Mouse (Mus musculus): ENCODE results near the gene Manbal.
A peak's percentile ranks its signal among the peaks of the same experiment; 100 is the strongest.

Gene Manbal

DNA sequence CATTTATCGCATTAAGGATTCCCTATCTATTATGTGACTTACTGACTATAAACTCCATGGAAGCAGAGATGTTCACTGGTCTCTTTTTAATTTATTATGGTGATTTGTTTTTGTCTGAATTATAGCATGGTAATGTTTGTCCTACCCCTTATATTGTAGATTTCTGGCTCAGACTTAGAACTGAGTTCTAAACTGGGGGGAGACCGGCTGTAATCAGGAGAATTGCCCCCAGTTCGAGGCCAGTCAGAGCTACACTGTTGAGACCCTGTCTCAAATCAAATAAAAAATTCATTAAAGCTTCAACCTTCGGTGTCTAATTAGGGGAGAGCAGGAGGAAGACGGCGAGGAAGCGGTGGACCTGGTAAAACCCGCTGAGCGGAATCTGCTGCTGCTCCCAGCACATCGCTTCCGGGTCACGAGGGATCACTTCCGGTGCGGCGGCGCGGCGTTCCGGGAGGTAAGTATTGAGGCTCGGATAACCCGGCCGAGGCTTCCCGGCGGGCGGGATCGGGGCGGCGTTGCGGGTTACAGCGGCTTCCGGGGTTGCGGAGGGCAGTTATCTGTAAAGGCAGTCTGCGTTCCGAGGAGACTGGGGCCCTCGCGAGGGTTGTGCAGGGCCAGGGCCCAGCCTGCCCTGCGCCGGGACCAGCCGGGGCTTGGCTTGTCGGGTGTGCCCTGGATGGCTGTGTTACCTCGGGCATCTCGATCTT lies at the start of gene Manbal:
Manbal (plus strand) TSS at position 411 of the 710 bp plus-strand sequence.
- peak; percentile 94 for DNase-seq (ENCODE audit: low read depth, low spot score)

DNA sequence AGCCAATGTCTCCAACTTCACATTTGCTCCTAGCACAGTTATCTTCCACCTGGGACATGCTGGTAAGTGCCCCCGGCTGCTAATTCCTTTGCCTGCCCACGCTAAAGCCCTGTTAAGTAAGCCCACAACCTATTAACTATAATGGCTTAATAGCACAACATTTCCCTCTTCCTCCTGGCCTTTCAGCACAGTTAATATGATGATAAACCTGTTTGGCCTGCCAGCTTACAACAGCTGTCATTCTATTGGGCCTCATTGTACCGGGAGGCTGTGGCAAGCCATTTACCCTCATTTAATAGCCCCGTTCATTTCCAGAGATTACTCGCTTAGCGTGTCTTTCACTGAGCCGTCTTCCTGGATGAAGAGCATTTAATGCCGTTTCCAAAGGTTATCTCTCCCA lies 47.3 kb upstream of the Manbal start:
- DNase-seq (ENCODE audit: low read depth, low spot score): no peak

DNA sequence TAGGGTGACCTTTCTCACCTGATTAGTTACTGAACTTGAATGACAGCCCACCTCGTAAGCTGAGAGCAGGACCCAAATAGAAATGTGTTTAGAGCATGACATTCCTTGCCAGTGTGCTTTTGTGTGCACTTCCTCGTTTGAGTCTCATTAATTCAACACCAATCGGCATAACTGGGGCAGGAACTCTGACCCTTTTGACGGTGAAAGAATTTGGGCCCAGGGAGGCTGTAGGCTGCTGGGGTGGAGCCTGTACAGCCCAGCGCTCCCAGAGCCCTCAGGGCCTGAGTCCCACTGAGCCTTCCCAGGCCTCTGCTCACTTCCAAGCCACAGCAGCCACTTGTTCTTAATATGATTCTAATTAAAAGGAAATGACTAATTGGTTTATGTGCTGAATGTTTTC lies 46.5 kb upstream of the Manbal start:
- no peak for DNase-seq (ENCODE audit: low read depth, low spot score)

DNA sequence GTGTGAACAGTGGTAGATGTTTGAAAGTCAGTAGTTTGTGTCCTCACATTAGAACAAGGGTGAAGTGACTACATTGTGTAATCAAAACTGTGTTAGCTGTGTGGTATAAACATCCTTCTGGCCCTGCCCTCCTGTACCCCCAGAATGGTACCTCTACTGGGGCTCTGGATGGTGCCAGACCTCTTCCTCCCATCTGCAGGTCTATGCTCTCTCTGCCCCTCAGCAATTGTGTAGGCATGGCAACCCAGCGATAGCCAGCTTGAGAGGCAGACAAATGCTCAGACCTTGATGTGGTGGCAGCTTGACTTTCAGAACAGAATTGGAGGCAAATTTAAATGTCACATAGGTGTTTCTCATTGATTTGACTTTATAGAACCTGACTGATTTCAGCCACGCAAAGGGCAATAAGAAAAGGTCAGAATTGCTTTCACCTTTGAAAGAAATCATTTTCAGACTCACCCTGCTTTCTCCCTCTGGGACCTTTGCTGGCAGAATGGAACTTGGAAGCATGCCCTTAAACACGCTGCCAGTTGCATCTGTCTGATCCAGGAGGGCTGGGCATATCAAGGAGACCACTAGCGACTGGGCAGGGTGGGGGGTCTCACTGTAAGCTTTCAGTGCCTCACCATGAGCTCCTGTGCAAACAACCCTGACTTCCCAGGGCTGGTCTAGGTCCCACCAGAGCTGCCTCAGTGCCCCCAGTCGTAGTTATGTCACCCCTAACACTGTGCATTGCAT lies 45.2 kb upstream of the Manbal start:
- DNase-seq (ENCODE audit: low read depth, low spot score): no peak

DNA sequence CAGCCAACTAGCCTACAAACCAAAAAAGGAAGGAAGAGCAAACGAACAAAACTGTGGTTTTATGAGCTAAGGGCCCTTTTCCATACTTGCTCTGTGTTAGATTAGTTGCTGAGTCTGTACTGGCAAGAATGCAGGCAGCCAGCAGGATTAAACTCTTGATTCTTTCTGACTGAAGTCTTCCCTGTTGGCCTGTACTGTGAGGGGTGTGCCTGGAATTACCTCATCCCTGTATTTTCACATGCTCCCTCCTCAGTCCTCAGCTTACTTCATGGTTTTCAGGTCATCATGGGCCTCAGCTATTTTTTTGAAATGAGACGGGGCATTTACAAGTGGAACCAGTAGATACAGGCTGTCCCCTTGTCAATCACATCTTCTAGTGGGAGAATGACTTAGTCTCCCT lies 42.2 kb upstream of the Manbal start:
- no peak for DNase-seq (ENCODE audit: low read depth, low spot score)

DNA sequence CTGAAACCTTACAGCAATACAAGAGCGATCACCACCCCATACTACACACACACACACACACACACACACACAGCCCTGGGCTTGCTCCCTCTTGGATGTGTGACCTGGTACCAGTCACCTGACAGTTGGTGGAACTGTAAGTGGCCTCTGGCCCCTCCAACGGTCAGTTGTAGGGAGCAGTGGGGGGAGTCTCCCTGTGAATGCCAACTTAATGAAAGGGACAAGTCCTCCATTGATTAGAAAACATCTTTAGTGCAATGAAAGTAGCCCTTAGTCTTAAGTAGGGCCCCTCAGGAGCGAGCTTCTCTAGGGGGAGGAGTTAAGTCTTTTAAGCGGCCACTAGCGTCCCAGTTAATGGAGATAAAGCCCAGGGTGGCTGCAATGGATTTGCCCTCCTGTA lies 39.3 kb upstream of the Manbal start:
- no peak for DNase-seq (ENCODE audit: low read depth, low spot score)

DNA sequence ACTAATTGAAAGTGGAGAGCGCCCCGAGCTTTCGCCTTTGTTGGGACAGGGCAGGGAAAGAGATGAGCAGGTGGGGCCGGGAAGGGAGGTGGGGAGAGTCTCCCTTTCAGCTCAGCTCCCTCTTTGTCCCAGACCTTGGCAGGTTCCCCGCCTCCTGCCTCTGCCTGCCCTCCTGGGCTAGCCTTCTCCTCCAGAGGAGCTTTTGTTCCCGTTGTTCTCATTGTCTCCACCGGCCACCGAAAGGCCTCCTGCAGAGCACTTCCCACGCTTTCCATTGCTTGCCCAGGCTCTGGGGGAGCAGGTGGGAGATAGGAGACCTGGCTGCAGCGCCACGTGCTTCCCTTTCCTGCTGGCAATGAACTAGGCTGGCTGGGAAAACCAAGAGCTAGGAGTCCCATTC lies 38.8 kb upstream of the Manbal start:
- no peak for DNase-seq (ENCODE audit: low read depth, low spot score)

DNA sequence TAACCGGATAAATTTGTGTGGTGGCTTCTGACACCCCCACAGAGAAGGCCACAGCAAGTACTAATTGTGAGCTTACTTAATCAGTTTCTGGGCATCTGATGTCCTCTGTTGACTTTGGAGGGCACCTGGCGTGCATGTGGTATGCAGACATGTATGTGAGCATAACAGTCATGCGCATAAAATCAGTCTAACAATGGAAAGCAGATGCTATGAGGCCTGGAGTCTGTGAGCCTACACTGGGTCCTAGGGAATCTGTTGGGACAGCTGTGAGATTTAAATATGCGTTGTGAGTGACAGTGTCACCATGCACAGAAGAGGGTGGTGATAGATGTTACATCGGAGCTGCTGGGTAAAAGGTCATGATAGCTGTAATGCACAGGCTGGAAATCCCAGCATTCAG lies 35.3 kb upstream of the Manbal start:
- DNase-seq (ENCODE audit: low read depth, low spot score): no peak

DNA sequence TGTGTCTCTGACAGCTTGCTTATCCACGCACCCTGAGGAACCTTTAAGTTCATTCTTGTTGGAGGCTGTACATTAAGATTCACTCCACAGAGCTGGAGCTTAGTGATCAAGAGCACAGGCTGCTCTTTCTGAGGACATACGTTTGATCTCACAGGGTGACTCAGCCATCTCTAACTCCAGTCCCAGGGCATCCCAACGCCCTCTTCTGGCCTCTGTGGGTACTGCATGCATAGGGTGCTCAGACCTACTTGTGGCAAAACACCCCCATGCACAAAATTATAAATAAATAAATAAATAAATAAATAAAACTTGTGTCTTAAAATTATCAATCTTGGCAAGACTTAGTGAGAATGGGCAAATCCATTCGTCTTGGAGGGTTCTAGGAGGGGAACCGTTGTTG lies 28.7 kb upstream of the Manbal start:
- peak; percentile 92 for DNase-seq (ENCODE audit: low read depth, low spot score)

DNA sequence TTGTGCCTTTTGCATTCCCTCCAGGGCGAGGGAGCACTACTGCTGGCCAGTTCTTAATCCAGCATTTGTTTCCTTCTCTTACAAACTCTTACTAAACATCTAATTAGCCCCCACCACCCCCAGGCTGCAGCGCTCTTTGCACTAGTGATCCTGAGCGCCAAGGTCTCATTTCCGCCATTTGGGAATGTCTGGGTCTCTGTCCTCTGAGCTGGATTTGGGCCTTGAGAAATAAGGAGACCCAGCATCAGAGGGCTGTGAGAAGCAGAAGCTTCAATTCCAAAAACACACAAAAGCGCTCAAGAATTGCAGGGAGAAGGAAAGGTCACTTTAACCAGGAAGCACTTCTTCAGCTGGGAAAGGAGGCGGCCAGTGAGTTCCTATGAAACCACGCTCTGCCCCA lies 27.9 kb upstream of the Manbal start:
- no peak for DNase-seq (ENCODE audit: low read depth, low spot score)

DNA sequence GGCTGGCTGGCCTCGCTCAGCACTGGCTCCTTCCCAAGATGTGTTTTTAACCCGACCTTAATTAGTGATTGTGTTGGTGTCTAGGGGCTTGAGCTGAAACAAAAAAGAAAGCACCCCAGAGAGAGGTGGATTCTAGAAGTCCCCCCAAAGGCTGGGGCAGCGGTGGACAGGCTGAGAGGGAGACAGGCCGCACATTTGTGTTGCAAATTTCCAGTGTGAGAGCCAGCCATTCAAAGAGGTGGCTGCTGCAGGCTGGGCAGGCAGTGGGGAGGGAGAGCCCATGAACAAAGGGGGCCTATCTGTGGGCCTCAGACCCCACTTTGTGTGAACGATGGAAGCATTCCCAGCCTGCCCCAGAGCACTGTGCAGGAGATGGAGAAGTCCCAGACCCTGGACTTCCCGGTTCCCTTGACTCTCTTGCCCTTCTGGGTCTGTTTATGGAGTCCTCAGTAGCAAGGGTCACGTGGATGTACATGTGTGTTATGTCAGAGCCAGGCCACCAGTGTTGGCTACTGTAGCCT lies 27.1 kb upstream of the Manbal start:
- peak; percentile 88 for DNase-seq (ENCODE audit: low read depth, low spot score)

DNA sequence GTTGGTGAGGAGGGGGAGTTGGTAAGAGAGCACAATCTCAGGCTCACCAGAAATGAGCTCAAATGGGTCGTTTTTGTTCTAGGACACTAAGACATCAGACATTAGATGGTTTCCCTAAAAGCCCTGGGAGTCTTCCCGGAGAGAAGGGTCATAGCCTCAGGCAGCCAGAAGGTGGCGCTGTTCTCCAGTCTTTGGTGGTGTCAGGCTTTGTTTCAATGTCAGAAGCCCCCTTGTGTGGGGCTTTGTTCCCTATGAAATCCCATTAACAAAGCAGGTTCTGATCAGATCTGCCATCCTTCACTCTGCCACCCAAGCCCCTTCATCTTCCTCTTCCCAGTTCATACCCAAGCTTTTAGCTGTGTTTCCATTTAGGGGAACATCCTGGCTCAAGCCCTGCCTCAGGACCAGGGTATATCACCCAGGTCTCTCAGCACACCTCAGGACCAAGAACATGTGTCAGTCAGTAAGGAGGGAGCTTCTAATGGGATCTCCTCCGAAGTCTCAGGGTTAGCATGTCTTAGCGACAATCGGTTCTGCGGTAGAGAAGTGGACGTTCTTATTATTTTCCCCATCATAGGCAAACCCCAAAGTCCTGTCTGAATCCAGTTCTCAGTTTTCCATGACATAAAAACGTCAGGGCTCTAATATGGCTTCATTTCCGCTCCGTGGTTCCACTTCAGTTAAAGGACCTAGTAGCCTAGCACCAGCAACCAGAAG lies 25.7 kb upstream of the Manbal start:
- peak; percentile 81 for DNase-seq (ENCODE audit: low read depth, low spot score)

DNA sequence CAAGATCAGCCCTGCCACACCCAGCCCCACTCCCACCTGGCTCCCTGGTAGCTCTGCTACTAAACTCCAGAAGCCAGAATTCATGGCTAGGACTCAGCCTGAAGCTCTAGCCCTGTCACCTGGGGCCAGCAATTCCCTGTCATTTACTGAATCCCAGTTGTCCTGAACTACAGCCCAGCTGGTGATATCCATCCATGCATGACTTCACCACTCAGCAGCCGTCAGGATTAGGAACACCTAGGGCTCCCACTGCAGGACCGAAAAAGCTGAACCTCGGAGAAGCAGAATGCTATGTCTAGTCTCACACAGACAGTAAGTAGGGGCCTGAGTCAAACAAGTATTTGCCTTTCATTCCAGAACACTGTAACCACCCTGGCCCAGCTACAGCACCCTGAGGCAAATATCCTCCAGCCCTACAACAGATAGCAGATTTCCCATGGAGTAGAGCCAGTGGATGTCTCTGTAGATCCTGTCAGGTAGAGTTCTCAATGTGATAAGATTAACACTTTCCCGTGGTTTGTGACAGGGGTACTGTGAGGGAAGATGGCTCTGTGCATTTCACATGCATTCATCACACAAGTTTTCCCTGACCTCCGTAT lies 25.0 kb upstream of the Manbal start:
- no peak for DNase-seq (ENCODE audit: low read depth, low spot score)

DNA sequence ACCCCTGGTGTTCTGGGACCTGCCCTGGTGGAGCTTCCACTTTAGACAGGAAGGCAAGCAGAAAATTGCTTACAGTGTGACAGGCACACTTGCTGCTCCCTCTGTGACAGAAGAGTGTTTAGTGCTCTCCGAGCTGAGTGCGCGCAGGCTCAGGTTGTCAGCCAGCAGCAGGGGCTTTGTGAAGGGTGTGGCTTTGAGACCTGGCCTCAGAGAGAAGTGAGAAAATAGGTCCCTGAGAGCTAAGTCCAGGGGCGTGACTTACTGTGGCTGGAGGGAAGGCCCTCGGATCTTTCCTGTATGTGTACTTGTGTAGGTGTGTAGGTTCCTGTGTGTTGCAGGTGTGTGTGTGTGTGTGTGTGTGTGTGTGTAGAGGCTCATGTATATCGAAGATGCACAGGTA lies 24.1 kb upstream of the Manbal start:
- no peak for DNase-seq (ENCODE audit: low read depth, low spot score)

DNA sequence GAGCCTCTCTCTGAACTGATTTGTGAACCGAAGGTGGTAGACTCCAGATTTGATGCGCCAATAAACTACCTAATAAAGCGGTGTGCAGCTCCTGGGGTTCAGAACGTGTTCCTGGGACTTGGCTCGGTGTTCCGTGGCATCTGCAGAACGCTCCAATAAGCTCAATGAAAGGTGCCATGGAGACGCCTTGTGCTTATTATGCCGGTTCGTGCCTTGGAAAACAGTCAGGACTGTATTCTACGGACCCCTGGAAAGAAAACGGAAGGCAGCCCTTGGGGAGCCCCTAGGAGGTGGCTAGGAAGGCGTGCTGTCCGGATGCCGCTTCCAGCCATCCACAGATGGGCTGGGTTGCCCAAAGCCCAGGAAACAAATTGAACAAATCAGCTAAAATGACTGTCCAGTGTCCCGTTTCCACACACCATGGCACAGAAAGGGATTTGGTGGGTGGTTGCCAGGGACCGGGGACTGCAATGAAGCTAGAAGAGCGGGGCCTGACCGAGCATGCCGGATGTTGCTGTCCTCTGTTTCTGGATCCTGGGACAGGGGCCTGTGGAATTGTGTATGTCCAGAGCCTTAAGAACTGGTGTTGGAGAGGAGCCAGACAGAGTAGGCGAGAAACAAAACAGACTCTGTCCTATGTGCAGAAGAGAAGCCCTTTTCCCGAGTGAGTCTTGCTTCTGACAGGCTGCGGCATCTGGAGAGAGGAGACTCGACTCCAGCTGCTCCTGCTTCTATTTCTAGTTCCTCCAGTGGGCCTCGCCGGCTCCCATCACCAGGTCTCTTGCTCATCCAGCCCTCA lies 19.8 kb upstream of the Manbal start, which contains the start of gene Ghrh:
Ghrh (minus strand) TSS at position 146 of the 799 bp plus-strand sequence.
- peak; percentile 84 for DNase-seq (ENCODE audit: low read depth, low spot score)

DNA sequence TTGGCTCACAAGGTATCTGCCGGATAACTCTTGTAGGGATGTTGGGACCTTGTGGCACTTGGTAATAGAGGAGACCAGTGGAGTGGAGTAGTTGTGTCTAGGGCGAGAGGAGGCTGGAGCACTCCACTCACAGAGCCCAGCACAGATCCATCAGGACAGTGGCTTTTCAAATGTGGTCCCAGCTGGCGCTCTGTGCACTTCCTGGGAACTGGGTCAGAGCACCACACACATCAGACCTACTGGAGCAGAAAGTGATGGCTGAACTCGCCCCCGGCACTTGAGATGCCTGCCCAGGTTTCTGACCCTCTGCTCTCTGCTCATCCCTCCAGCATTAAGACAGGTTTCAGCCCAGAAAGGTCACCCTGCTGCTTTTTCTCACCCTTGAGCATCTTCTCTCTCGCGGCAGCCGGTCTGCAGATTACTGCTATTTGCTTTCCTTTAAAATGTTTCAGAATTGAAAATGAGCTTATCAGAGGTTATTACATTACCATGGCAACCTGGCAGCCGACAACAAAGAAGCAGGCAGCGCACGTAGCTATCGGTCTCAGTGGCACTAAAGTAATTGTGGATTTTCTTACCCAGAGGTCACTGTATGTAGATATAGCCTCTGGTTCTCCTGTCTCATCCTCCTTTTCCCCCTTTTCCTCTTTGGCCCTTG lies 18.1 kb upstream of the Manbal start:
- peak; percentile 63 for DNase-seq (ENCODE audit: low read depth, low spot score)

DNA sequence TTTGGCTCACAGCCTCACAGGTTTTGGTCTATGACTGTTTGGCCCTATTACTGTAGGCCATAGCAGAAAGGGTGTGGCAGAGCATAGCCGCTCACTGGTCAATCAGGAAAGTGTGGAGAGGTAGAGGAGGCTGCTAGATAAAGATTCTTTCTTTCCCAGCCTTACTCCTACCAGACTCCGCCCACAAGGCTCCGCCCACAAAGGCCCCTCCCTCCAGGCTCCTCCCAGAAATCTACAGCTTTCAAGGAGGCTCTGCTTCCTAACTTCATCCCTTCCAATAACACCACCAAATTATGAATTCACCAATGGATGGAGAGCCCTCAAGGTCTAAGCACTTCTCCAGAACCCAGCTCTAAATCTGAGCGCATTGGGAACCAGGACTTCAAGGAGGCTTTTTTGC lies 14.2 kb upstream of the Manbal start:
- DNase-seq (ENCODE audit: low read depth, low spot score): no peak

DNA sequence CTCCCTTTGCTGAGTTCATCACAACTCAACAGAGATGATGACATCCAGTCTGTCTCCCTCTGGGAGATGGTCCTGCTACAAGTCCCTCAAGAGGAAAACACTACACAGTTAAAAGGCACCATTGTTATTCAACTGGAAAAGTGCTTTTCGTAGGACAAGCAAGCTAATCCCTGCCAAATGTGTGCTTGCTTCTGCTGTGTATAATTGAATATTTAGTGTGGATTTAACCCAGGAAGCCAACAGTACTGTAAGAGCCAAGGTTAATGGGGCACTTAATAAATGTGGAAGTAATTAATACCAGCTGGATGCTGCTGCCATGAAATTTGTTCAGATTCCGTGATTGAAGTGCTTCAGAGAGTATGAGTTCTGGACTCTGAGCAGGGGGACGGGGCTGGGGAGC lies 13.3 kb upstream of the Manbal start:
- DNase-seq (ENCODE audit: low read depth, low spot score): peak; percentile 13

DNA sequence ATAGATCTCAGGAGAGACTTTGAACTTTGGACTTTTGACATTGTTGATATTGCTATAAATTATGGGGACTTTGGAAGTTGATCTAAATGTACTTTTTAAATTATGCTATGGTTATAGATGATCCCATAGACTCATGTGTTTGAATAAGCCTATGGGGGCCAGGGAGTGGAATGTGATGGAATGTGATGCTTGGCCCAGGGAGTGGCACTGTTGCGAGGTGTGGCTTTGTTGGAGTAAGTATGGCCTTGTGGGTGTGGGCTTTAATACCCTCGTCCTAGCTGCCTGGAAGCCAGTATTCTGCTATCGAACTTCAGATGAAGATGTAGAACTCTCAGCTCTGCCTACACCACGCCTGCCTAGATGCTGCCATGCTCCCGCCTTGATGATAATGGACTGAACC lies 7.4 kb upstream of the Manbal start:
- no peak for DNase-seq (ENCODE audit: low read depth, low spot score)

DNA sequence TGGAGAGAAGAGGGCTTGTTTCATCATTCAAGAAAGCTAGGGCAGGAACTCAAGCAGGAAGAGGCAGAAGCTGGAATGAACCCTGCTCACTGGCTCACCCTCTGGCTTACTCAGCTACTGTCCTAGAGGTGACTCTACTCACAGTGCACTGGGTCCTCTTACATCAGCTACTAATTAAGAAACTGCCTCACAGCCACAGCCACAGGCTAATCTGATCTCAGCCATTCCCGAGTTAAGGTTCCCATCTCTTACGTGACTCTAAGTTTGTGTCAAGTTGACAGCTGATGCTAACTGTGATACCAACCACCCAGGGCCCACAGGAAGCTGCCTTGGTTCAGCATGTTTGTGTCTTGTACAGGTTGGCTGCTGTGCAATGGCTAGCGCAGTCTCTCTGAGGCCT lies 4.4 kb upstream of the Manbal start:
- no peak for DNase-seq (ENCODE audit: low read depth, low spot score)

DNA sequence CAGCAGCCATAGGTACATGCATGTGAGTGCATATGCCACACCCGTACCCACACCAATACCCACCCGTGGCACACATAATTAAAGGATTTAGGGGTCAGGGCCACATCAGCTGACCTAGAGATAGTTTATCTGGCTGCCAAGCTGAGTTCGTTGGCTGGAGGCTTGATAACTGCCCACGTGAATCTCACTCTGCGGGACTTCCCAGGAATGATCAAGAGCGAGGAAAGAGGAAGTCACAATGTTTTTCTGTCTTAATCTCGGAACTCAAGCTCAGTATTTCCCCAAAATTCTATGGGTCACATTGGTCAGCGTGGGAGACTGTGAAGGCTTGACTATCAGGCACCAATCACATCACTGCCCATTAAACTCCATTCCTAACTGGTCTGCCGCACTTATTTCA lies 632 bp upstream of the Manbal start:
- DNase-seq (ENCODE audit: low read depth, low spot score): no peak

All from brain, adult 2 months (tissue).